Mouse (Mus musculus): ENCODE measurements around the gene Jarid2. TPM values are rescaled to one million over a fixed set of nuclear protein-coding genes. Genes with fewer than 3 reads are reported as not detected.
A peak's percentile ranks its signal among the peaks of the same experiment; 100 is the strongest.
"Not testable (repeated sequence)": the region's sequence is repeated elsewhere in the genome, so short reads cannot be mapped to it uniquely, and the experiment has no call there.

The Jarid2 gene
- total RNA-seq, 1 experiment from 2014 or later = 50.3 TPM

DNA sequence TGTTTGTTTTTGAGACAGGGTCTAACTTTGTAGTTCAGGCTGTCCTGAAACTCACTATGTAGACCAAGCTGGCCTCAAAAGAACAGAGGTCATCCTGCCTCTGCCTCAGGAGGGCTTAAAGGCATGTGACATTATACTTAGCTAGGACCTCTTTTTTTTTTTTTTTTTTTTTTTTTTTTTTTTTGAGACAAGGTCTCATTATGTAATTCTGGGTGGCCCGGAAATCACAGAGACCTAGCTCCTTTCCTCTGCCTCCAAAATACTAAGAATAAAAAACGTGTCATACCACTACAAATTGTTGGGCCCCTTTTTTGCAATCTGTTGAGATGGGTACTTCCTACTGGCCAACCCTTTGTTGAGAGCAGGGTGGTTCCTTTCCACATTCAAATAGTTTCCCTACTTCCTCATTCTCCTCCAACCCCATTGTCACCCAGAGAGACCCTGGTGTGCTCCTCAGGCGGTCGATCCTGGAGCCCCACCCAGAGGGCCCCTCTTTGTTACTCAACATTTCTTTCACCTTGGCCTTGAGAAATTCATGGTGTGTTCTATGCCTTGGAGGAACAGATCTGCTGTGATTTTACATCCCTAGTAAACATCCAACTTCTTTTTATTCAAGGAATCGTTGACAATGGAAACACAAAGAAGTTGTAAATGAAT is 7.3 kb upstream of the Jarid2 start:
- ATAC-seq (ENCODE audit: extremely low read depth, insufficient number of reproducible peaks, low FRiP score, poor library complexity, severe bottlenecking) = peak; percentile 49; the same call in 1 of the 2 replicates

DNA sequence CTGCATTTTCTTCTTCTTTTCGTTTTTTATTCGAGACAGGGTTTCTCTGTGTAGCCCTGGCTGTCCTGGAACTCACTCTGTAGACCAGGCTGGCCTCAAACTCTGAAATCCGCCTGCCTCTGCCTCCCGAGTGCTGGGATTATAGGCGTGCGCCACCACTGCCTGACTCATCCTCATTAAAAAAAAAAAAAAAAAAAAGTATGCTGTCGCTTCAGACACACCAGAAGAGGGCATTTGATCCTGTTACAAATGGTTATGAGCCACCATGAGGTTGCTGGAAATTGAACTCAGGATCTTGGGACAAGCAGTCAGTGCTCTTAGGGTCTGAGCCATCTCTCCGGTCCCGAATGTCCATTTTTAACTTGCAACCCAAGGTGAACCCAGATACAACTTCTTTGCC is 5.8 kb upstream of the Jarid2 start:
- ATAC-seq (ENCODE audit: extremely low read depth, insufficient number of reproducible peaks, low FRiP score, poor library complexity, severe bottlenecking) = not testable (repeated sequence)

DNA sequence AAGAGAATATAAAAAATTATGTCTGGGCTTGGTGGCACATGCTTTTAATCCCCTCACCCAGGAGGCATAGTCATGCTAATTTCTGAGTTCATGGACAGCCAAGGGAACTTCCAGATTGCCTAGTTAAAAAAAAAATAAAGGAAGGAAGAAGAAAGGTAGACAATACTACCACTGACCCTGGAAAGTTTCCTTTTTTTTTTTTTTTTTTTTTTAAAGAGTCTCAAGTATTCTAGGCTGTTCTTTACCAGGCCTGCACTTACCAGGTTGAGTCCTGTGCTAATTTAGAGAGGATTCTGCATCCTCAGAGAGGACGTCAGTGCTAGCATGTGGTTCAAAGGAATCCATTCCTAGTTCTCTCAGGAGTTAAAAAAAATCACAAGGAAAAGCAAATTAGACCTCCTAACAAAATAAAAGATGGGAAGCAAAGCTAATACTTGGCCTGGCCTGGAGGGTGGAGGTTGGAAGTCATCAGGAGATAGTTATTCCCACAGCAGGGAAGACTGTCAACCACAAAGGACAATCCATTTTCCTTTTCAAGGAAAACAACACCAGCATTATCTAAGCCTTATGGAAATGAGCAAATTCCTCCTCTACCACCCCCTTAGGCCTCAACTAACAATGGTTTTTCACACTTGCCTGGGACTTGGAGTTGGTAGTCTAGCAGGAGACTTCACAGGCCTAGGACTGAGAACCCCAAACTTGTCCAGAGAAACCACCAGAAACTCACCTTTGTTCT is 961 bp upstream of the Jarid2 start:
- no peak for ATAC-seq (ENCODE audit: extremely low read depth, insufficient number of reproducible peaks, low FRiP score, poor library complexity, severe bottlenecking)

DNA sequence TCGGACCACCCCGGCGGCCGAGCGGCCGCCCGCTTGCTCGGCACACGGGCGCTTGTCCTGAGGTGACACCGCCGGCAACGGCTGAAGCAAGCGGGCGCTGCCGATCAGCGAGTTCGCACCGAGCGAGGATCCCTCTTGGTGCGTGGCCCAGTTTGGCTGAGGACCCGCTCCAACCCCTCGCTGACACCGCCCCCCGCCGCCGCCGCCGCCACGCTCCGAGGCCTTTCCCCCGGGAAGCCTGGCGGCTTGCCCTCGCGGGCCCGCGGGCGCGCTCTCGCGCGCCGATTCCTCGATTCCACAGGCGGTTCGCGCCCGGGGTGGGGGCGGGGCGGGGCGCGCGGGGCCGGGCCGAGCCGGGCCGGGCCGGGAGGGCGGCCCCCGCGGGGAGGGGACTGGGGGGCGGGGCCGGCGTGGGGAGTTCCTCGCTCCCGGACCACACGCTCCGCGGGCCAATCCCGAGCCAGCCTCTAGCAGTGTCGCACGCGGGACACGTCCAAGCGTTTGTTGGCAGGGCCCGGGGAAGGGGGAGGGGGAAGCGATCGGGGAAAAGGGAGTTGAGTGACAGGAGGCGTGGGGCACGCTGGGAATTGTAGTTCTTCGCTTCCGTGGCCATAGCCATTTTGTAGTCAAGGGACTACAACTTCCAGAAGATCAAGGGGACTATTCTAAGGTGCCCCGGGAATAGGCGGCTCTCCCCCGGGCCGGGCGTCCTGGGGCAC is 1.0 kb downstream of the Jarid2 start:
- peak; percentile 83 for ATAC-seq (ENCODE audit: extremely low read depth, insufficient number of reproducible peaks, low FRiP score, poor library complexity, severe bottlenecking)

DNA sequence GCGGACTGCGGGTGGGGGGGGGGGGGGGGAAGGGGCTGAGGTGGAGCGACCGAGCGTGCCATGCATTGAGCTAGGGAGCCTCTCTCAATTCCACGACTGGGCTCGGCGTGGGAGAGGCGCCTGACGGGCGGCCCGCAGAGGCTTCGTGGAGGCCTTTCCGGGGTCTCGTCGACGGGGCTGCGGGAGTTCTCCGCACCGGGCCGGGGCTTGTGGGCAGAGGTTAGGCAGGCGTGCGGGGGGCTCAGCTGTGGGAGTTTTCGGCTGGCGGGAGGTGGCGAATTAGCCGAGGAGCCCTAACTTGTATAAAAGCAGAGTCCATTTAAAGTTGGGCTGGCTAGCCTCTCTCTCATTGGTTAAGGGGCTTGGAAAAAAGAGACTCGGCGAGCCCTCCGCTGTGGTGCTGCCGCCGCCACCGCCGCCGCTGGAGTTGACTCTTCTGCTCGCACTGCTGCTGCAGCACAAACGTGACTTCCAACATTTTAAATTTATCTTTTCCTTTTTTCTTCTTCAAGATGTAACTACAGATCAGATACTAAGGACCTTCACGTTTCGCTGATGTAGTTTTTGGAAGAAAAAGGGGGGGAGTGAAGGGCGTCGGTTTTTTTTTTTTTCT is 1.8 kb downstream of the Jarid2 start:
- peak; percentile 49 for ATAC-seq (ENCODE audit: extremely low read depth, insufficient number of reproducible peaks, low FRiP score, poor library complexity, severe bottlenecking)

DNA sequence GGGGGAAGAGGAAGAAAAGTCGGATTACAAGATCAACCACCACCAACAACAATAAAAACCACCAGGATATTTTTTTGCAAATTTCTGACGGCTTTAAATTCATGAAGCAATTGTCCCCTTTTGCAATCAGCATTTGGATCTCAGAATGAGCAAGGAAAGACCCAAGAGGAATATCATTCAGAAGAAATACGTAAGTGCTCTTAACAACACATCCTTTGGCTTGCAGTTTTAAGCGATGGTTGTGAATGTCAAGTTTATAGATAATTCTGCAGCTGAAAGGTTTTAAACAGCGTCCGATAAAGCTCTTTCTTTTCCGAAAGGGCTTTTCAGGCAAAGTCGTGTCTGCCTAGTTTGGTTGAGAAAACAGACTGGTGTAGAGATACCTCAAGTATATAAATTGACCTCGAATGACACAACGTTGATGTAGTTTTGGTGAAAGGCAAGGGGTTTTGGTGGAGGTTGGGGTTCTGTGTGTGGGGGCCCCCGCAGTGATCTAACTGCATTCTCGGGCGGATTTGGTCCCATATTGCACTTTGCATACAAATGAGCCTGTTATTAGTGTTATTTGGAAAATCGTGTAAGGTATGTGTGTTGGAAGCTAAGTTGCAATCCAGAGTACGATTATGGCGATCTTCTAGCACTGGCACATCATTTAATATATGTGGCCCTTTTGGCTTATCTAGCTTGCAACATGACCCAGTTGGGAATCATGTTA is 2.6 kb downstream of the Jarid2 start:
- ATAC-seq (ENCODE audit: extremely low read depth, insufficient number of reproducible peaks, low FRiP score, poor library complexity, severe bottlenecking) = no peak

GRCm38 (mm10) chr13:44732442-44732974 is 3.2 kb downstream of the Jarid2 start:
- no peak for ATAC-seq (ENCODE audit: extremely low read depth, insufficient number of reproducible peaks, low FRiP score, poor library complexity, severe bottlenecking)

DNA sequence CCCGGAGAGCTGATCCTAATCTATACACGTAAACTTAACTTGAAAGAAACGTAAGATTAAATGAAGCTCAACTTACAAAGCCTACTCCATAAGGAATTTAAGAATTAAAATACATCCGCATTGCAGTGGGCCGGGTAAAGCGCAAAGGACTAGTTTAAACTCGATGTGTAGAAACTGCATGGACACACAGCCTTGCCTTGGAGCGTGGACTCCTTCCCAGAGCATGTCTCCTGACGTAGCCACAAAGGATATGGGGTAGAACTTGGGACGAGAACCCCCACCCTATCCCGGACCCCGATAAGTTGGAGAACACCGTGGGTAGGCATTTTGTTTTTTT is 3.7 kb downstream of the Jarid2 start:
- no peak for ATAC-seq (ENCODE audit: extremely low read depth, insufficient number of reproducible peaks, low FRiP score, poor library complexity, severe bottlenecking)

- ATAC-seq (ENCODE audit: extremely low read depth, insufficient number of reproducible peaks, low FRiP score, poor library complexity, severe bottlenecking) = peak; percentile 49
These were observed 4.3 kb downstream of the Jarid2 start for GRCm38 (mm10) chr13:44733373-44734111.

GRCm38 (mm10) chr13:44734441-44734840 is 5.2 kb downstream of the Jarid2 start:
- ATAC-seq (ENCODE audit: extremely low read depth, insufficient number of reproducible peaks, low FRiP score, poor library complexity, severe bottlenecking) = no peak

GRCm38 (mm10) chr13:44735088-44735690 is 5.9 kb downstream of the Jarid2 start:
- ATAC-seq (ENCODE audit: extremely low read depth, insufficient number of reproducible peaks, low FRiP score, poor library complexity, severe bottlenecking) = no peak

GRCm38 (mm10) chr13:44737297-44737696 is 8.0 kb downstream of the Jarid2 start:
- ATAC-seq (ENCODE audit: extremely low read depth, insufficient number of reproducible peaks, low FRiP score, poor library complexity, severe bottlenecking) = no peak

DNA sequence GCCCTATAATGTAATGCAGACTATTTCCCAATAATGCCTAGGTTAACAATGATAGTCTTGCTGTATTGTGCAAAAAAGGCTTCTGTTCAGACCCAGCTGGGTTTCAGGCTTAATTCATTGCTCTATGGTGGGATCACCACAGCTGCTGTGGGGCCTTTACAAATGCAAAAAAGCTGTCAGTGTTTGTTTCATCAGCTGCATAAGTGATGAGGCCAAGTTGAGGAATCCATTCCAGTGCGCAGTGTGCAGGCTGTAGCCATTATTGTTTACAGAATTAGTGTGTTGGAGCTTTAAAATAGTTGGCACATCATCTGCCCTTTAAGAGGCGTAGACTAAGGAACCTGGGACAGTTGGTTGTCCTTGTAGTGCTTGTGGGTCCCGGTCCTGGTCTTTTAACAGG is 22.5 kb downstream of the Jarid2 start:
- ATAC-seq (ENCODE audit: extremely low read depth, insufficient number of reproducible peaks, low FRiP score, poor library complexity, severe bottlenecking) = no peak

GRCm38 (mm10) chr13:44753206-44753605 is 23.9 kb downstream of the Jarid2 start:
- no peak for ATAC-seq (ENCODE audit: extremely low read depth, insufficient number of reproducible peaks, low FRiP score, poor library complexity, severe bottlenecking)

DNA sequence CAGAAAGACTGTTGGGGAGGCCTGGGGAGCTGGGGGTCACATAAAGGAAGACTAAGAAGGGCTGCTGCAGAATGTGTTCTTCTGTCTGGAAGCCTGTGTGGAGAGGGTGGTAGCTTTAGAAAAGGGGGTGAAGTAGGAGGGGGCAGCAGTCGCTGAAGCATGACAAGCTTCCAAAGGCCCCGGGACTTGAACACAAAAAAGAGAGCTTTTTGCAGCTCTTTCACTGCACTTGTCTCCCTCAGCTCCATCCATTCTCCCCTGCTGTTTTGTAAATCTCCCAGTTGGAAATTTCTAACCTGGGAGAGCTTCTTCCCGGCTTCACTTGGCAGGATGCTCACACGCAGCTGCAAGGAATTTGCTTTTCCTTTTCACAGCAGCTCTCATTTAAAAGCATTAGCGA is 26.2 kb downstream of the Jarid2 start:
- ATAC-seq (ENCODE audit: extremely low read depth, insufficient number of reproducible peaks, low FRiP score, poor library complexity, severe bottlenecking) = no peak

GRCm38 (mm10) chr13:44758750-44759149 is 29.5 kb downstream of the Jarid2 start:
- ATAC-seq (ENCODE audit: extremely low read depth, insufficient number of reproducible peaks, low FRiP score, poor library complexity, severe bottlenecking) = peak; percentile 26; the same call in 1 of the 2 replicates

DNA sequence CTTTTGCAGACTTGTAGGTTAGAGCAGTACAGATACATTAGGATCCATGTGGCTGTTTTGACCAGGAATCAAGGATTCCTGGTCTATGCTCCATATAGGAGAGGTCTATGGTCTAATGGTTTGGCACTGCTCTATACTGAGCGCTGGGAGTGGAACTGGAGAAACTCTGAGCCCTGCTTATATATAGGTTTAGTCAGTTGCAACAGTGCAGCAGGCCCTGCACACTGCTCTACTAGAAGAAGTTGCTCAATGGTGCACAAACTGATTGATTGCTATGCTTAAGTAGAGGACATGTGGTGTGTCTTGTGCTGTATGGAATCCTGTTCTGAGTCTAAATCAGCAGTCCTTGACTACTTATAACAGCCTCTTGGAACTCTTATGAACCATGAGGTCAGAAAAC is 31.5 kb downstream of the Jarid2 start:
- ATAC-seq (ENCODE audit: extremely low read depth, insufficient number of reproducible peaks, low FRiP score, poor library complexity, severe bottlenecking) = no peak

GRCm38 (mm10) chr13:44763068-44763467 is 33.8 kb downstream of the Jarid2 start:
- no peak for ATAC-seq (ENCODE audit: extremely low read depth, insufficient number of reproducible peaks, low FRiP score, poor library complexity, severe bottlenecking)
